In the genomic region with DNA sequence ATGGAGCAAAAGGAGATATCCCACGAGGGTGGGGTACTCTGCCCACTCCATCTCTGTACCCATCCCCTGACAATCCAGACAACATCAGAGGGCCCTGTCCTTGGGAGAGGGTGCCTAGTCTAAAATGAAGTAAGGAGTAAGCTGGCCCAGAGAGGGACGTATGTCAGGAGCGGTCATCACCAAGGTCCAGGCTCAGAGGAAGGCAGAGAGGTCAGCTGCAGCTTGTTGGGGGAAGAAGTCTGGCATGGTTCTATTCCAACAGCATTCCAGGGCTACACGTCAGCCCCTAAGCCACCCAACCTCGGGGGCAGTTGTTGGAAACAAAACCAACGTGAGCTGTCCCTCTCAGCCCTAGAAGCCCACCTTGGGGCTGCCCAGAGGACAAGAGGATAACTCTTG, we compare ENCODE assay signal across 8 mouse cellular contexts. TPM values are rescaled to one million over a fixed set of nuclear protein-coding genes. Genes with fewer than 3 reads are reported as not detected.
DNase-seq lines count a peak whose midpoint lies in the region; ATAC-seq lines count a peak whose summit lies in the region.

No protein-coding gene starts in this region.

- H3K9me3 ChIP-seq in heart, embryonic 10.5 days = no peaks in the 10 kb centered on the region
- H3K9me3 ChIP-seq in lung, embryonic 15.5 days = no peaks in the 10 kb centered on the region
- no peaks in the 10 kb centered on the region for H3K9me3 ChIP-seq in embryonic facial prominence, embryonic 12.5 days
- no peaks in the 10 kb centered on the region for H3K9me3 ChIP-seq in midbrain, embryonic 16.5 days (replicated peaks; ENCODE audit: control insufficient read depth, low read length, poor library complexity, severe bottlenecking)

- H3K4me3 ChIP-seq in heart, embryonic 10.5 days = peak overlapping the region; percentile 47
- 0 out of 2 replicates have a peak overlapping the region, but pooled peaks have one; percentile 2 for H3K4me3 ChIP-seq in lung, embryonic 15.5 days
- H3K4me3 ChIP-seq in embryonic facial prominence, embryonic 12.5 days = no peak overlapping the region
- H3K4me3 ChIP-seq in midbrain, embryonic 16.5 days (ENCODE audit: low read depth, low read length) = no peak overlapping the region

- peaks cover 32% of the 10 kb centered on the region; the same call in 1 of the 2 replicates for H3K27me3 ChIP-seq in heart, embryonic 10.5 days (ENCODE audit: insufficient read depth, poor library complexity, severe bottlenecking)
- peaks cover 24% of the 10 kb centered on the region for H3K27me3 ChIP-seq in lung, embryonic 15.5 days
- H3K27me3 ChIP-seq in embryonic facial prominence, embryonic 12.5 days = peaks cover 40% of the 10 kb centered on the region
- H3K27me3 ChIP-seq in midbrain, embryonic 16.5 days (ENCODE audit: control insufficient read depth, insufficient read depth, low read depth, low read length) = peaks cover 27% of the 10 kb centered on the region

- intact Hi-C loops in heart, postnatal 10 days (cut with DNase I) = no loop called here

- H3K4me1 ChIP-seq in heart, embryonic 10.5 days = peaks cover 89% of the 10 kb centered on the region
- H3K4me1 ChIP-seq in lung, embryonic 15.5 days = peaks cover 74% of the 10 kb centered on the region
- peaks cover 32% of the 10 kb centered on the region for H3K4me1 ChIP-seq in embryonic facial prominence, embryonic 12.5 days
- H3K4me1 ChIP-seq in midbrain, embryonic 16.5 days (ENCODE audit: control insufficient read depth, insufficient read depth, low read length) = peaks cover 18% of the 10 kb centered on the region

- peak overlapping the region; percentile 81 for H3K27ac ChIP-seq in heart, embryonic 10.5 days
- peak overlapping the region; percentile 63 for H3K27ac ChIP-seq in lung, embryonic 15.5 days
- no peak overlapping the region for H3K27ac ChIP-seq in embryonic facial prominence, embryonic 12.5 days
- H3K27ac ChIP-seq in midbrain, embryonic 16.5 days (ENCODE audit: low read length) = no peak overlapping the region

- DNase-seq in heart, embryonic 10.5 days (ENCODE audit: low spot score) = no peak
- DNase-seq in heart, postnatal 10 days = no peak
- no peak for DNase-seq in lung, postnatal 25 days (ENCODE audit: low spot score)
- DNase-seq in right cerebral cortex, postnatal 10 days (ENCODE audit: low spot score in 2 of 2) = no peak
- no peak for DNase-seq in retina, embryonic 14.5 days (ENCODE audit: low spot score)

- no peak for ATAC-seq in lung, embryonic 15.5 days (ENCODE audit: borderline replicate concordance, extremely low read depth, low FRiP score, low TSS enrichment)
- ATAC-seq in embryonic facial prominence, embryonic 12.5 days (ENCODE audit: insufficient number of reproducible peaks, insufficient read depth, low FRiP score, low TSS enrichment) = no peak
- 0 out of 2 replicates have a peak, but pooled peaks have one; percentile 12 for ATAC-seq in midbrain, embryonic 16.5 days

- no peaks in the 10 kb centered on the region for H3K36me3 ChIP-seq in heart, embryonic 10.5 days
- H3K36me3 ChIP-seq in lung, embryonic 15.5 days = no peaks in the 10 kb centered on the region
- H3K36me3 ChIP-seq in embryonic facial prominence, embryonic 12.5 days = no peaks in the 10 kb centered on the region
- H3K36me3 ChIP-seq in midbrain, embryonic 16.5 days (ENCODE audit: control insufficient read depth, insufficient read depth, low read length) = no peaks in the 10 kb centered on the region

- WGBS in heart, embryonic 10.5 days = 50% methylated on average over 6 of the region's 6 CpGs
- 35% methylated on average over 6 of the region's 6 CpGs for WGBS in lung, embryonic 15.5 days
- 49% methylated on average over 6 of the region's 6 CpGs for WGBS in embryonic facial prominence, embryonic 12.5 days
- 52% methylated on average over 6 of the region's 6 CpGs for WGBS in midbrain, embryonic 16.5 days

- no peak overlapping the region for H3K9ac ChIP-seq in lung, embryonic 15.5 days
- H3K9ac ChIP-seq in embryonic facial prominence, embryonic 12.5 days = no peak overlapping the region
- no peak overlapping the region for H3K9ac ChIP-seq in midbrain, embryonic 16.5 days (ENCODE audit: low read depth, low read length)

- H3K4me2 ChIP-seq in lung, embryonic 15.5 days = peak overlapping the region; percentile 45; the same call in 1 of the 2 replicates
- peak overlapping the region; percentile 41 for H3K4me2 ChIP-seq in embryonic facial prominence, embryonic 12.5 days (replicated peaks)
- no peak overlapping the region for H3K4me2 ChIP-seq in midbrain, embryonic 16.5 days (ENCODE audit: low read length)

RNA-seq across cellular contexts. Expression of gene Lama5, which starts 2.4 kb away (rescaled TPM):
- polyA plus RNA-seq in heart, embryonic 10.5 days (2016; fragmentation: Nextera tagmentation; extraction: Ambion mirVana) = 23.6 and 30.8 TPM in 2 replicates
- 10 to 100 TPM; 44.6 to 46.5 TPM for total RNA-seq in heart, postnatal 10 days (2021)
- 79.0 and 83.2 TPM in 2 replicates for polyA plus RNA-seq in lung, embryonic 15.5 days (2015; fragmentation: Nextera tagmentation; extraction: Ambion mirVana)
- 14.2 and 16.7 TPM in 2 replicates for polyA plus RNA-seq in embryonic facial prominence, embryonic 12.5 days (2016; fragmentation: Nextera tagmentation; extraction: Ambion mirVana)
- polyA plus RNA-seq in midbrain, embryonic 16.5 days (2015; fragmentation: Nextera tagmentation; extraction: Ambion mirVana) = 1.6 and 2.6 TPM in 2 replicates

RNA-seq across cellular contexts. Expression of gene Rps21, which starts 29.1 kb away (rescaled TPM):
- polyA plus RNA-seq in heart, embryonic 10.5 days (2016; fragmentation: Nextera tagmentation; extraction: Ambion mirVana) = 332 and 360 TPM in 2 replicates
- 100 to 1,000 TPM; 575 to 597 TPM for total RNA-seq in heart, postnatal 10 days (2021)
- 477 and 524 TPM in 2 replicates for polyA plus RNA-seq in lung, embryonic 15.5 days (2015; fragmentation: Nextera tagmentation; extraction: Ambion mirVana)
- polyA plus RNA-seq in embryonic facial prominence, embryonic 12.5 days (2016; fragmentation: Nextera tagmentation; extraction: Ambion mirVana) = 523 and 574 TPM in 2 replicates
- 295 and 298 TPM in 2 replicates for polyA plus RNA-seq in midbrain, embryonic 16.5 days (2015; fragmentation: Nextera tagmentation; extraction: Ambion mirVana)

RNA-seq across cellular contexts. Expression of gene Cables2, which starts 45.2 kb away (rescaled TPM):
- 12.4 and 13.1 TPM in 2 replicates for polyA plus RNA-seq in heart, embryonic 10.5 days (2016; fragmentation: Nextera tagmentation; extraction: Ambion mirVana)
- 10 to 100 TPM; 16.5 to 16.7 TPM for total RNA-seq in heart, postnatal 10 days (2021)
- polyA plus RNA-seq in lung, embryonic 15.5 days (2015; fragmentation: Nextera tagmentation; extraction: Ambion mirVana) = 14.1 and 16.5 TPM in 2 replicates
- polyA plus RNA-seq in embryonic facial prominence, embryonic 12.5 days (2016; fragmentation: Nextera tagmentation; extraction: Ambion mirVana) = 21.2 and 23.5 TPM in 2 replicates
- polyA plus RNA-seq in midbrain, embryonic 16.5 days (2015; fragmentation: Nextera tagmentation; extraction: Ambion mirVana) = 24.2 and 25.6 TPM in 2 replicates

RNA-seq across cellular contexts. Expression of gene Adrm1, which starts 56.8 kb away (rescaled TPM):
- 202 and 240 TPM in 2 replicates for polyA plus RNA-seq in heart, embryonic 10.5 days (2016; fragmentation: Nextera tagmentation; extraction: Ambion mirVana)
- 10 to 100 TPM; 94.1 to 99.3 TPM for total RNA-seq in heart, postnatal 10 days (2021)
- 184 and 191 TPM in 2 replicates for polyA plus RNA-seq in lung, embryonic 15.5 days (2015; fragmentation: Nextera tagmentation; extraction: Ambion mirVana)
- polyA plus RNA-seq in embryonic facial prominence, embryonic 12.5 days (2016; fragmentation: Nextera tagmentation; extraction: Ambion mirVana) = 202 and 204 TPM in 2 replicates
- 201 and 206 TPM in 2 replicates for polyA plus RNA-seq in midbrain, embryonic 16.5 days (2015; fragmentation: Nextera tagmentation; extraction: Ambion mirVana)

Comparison
In these comparisons a context has a peak if more than half of its experiments do, and no peak if none do; other contexts are left out.
1. H3K27ac ChIP-seq: peak in heart, embryonic 10.5 days (single experiment) and lung, embryonic 15.5 days (single experiment); none in embryonic facial prominence, embryonic 12.5 days (single experiment) and midbrain, embryonic 16.5 days (single experiment).
2. H3K4me3 ChIP-seq: peak in heart, embryonic 10.5 days (single experiment) and lung, embryonic 15.5 days (single experiment); none in embryonic facial prominence, embryonic 12.5 days (single experiment) and midbrain, embryonic 16.5 days (single experiment).